Comparison of ENCODE assay signal across 1 mouse cellular context in genomic region chr3:127891906-127892305, GRCm38 (mm10).
TF ChIP-seq lines count a peak whose summit lies in the region.

No protein-coding gene starts in this region.

TF ChIP-seq in CH12.LX, 34 proteins besides CTCF, POLR2A, EP300 and RAD21 (continued from another document):
- TF ChIP-seq RCOR1 (conservative IDR thresholded peaks at IDR 0.05; ENCODE audit: low read depth, low read length) (0 out of 2 replicates have a peak, but pooled peaks have one; percentile 40), BHLHE40 (IDR thresholded peaks at IDR 0.05; ENCODE audit: low read depth, low read length) (peak; percentile 80)
